Mouse (Mus musculus): ENCODE results near the gene Rgs14. TPM values are rescaled to one million over a fixed set of nuclear protein-coding genes. Genes with fewer than 3 reads are reported as not detected.

Gene Rgs14
- polyA plus RNA-seq, 1 experiment from 2014 or later: 0.29 TPM

DNA sequence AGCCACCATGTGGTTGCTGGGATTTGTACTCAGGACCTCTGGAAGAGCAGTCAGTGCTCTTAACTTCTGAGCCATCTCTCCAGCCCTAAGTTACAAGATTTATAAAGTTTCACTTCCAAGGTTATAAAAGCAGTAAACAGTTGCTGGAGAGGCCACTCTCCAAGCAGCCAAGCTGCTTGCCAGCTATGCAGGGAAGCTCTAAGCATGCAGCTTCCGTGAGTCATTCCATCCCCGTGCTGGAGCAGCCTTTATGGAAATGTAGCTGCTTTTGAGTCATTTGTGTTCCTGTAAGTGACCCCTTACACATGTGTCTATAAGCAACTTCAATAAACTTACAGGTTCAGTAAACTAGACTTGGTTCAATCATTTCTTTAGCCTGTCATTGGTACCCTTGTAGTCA is 61.0 kb downstream of the Rgs14 start:
- H3K4me3 ChIP-seq: no peak overlapping the region
- H3K27ac ChIP-seq (replicated peaks): no peak overlapping the region
- 86% methylated on average over 2 of the region's 2 CpGs for whole genome bisulfite sequencing
- no peaks in the 10 kb centered on the region for H3K4me1 ChIP-seq (replicated peaks)
- no peak for ATAC-seq (ENCODE audit: low FRiP score, low read depth)
- H3K36me3 ChIP-seq: no peaks in the 10 kb centered on the region
- no peaks in the 10 kb centered on the region for H3K9me3 ChIP-seq
- no peak overlapping the region for H3K9ac ChIP-seq
- no peak overlapping the region for H3K4me2 ChIP-seq
- H3K27me3 ChIP-seq: no peaks in the 10 kb centered on the region

GRCm38 (mm10) chr13:55431889-55432685 is 62.6 kb downstream of the Rgs14 start:
- Histone ChIP-seq H3K27me3 (no peaks in the 10 kb centered on the region), H3K4me3 (no peak overlapping the region), H3K36me3 (no peaks in the 10 kb centered on the region), H3K9ac (no peak overlapping the region), H3K4me2 (no peak overlapping the region), H3K27ac (replicated peaks) (no peak overlapping the region), H3K9me3 (no peaks in the 10 kb centered on the region), H3K4me1 (replicated peaks) (no peaks in the 10 kb centered on the region)
- no peak for ATAC-seq (ENCODE audit: low FRiP score, low read depth)
- WGBS: 74% methylated on average over 10 of the region's 10 CpGs

Other genes starting within 250 kb of the Rgs14 start
- gene Gm17617, start 236.2 kb upstream of the Rgs14 start, polyA plus RNA-seq (2015; fragmentation: Nextera tagmentation; extraction: Ambion mirVana): not detected in 2 replicates
- 1.5 and 1.6 TPM in 2 replicates for gene Fgfr4, start 217.1 kb upstream of the Rgs14 start, polyA plus RNA-seq (2015; fragmentation: Nextera tagmentation; extraction: Ambion mirVana)
- gene Nsd1, start 159.9 kb upstream of the Rgs14 start, polyA plus RNA-seq (2015; fragmentation: Nextera tagmentation; extraction: Ambion mirVana): 49.1 and 58.4 TPM in 2 replicates
- 338 and 343 TPM in 2 replicates for gene Prelid1, start 49.2 kb upstream of the Rgs14 start, polyA plus RNA-seq (2015; fragmentation: Nextera tagmentation; extraction: Ambion mirVana)
- gene Rab24, start 47.8 kb upstream of the Rgs14 start, polyA plus RNA-seq (2015; fragmentation: Nextera tagmentation; extraction: Ambion mirVana): 103 and 108 TPM in 2 replicates
- gene Mxd3, start 39.9 kb upstream of the Rgs14 start, polyA plus RNA-seq (2015; fragmentation: Nextera tagmentation; extraction: Ambion mirVana): 11.3 and 14.4 TPM in 2 replicates
- gene Lman2, start 6.9 kb upstream of the Rgs14 start, polyA plus RNA-seq (2015; fragmentation: Nextera tagmentation; extraction: Ambion mirVana): 49.5 and 50.1 TPM in 2 replicates
- gene Slc34a1, start 28.5 kb downstream of the Rgs14 start, polyA plus RNA-seq (2015; fragmentation: Nextera tagmentation; extraction: Ambion mirVana): 0.04 and 0.17 TPM in 2 replicates
- 0.72 and 1.1 TPM in 2 replicates for gene Pfn3, start 45.5 kb downstream of the Rgs14 start, polyA plus RNA-seq (2015; fragmentation: Nextera tagmentation; extraction: Ambion mirVana)
- gene F12, start 57.1 kb downstream of the Rgs14 start, polyA plus RNA-seq (2015; fragmentation: Nextera tagmentation; extraction: Ambion mirVana): 0.17 and 0.66 TPM in 2 replicates
- gene Grk6, start 75.3 kb downstream of the Rgs14 start, polyA plus RNA-seq (2015; fragmentation: Nextera tagmentation; extraction: Ambion mirVana): 38.2 and 40.7 TPM in 2 replicates
- 4.6 and 5.1 TPM in 2 replicates for gene Prr7, start 94.5 kb downstream of the Rgs14 start, polyA plus RNA-seq (2015; fragmentation: Nextera tagmentation; extraction: Ambion mirVana)
- gene Dbn1, start 118.4 kb downstream of the Rgs14 start, polyA plus RNA-seq (2015; fragmentation: Nextera tagmentation; extraction: Ambion mirVana): 498 and 572 TPM in 2 replicates
- 158 and 171 TPM in 2 replicates for gene Pdlim7, start 143.9 kb downstream of the Rgs14 start, polyA plus RNA-seq (2015; fragmentation: Nextera tagmentation; extraction: Ambion mirVana)
- 5.2 and 5.3 TPM in 2 replicates for gene Dok3, start 159.6 kb downstream of the Rgs14 start, polyA plus RNA-seq (2015; fragmentation: Nextera tagmentation; extraction: Ambion mirVana)
- gene Ddx41, start 166.9 kb downstream of the Rgs14 start, polyA plus RNA-seq (2015; fragmentation: Nextera tagmentation; extraction: Ambion mirVana): 54.5 and 58.8 TPM in 2 replicates
- gene Fam193b, start 201.4 kb downstream of the Rgs14 start, polyA plus RNA-seq (2015; fragmentation: Nextera tagmentation; extraction: Ambion mirVana): 52.9 and 54.8 TPM in 2 replicates
- 98.0 and 101 TPM in 2 replicates for gene Tmed9, start 204.0 kb downstream of the Rgs14 start, polyA plus RNA-seq (2015; fragmentation: Nextera tagmentation; extraction: Ambion mirVana)
- gene B4galt7, start 230.2 kb downstream of the Rgs14 start, polyA plus RNA-seq (2015; fragmentation: Nextera tagmentation; extraction: Ambion mirVana): 44.8 and 46.0 TPM in 2 replicates